Mouse (Mus musculus): ENCODE results near the gene Camkk1. TPM values are rescaled to one million over a fixed set of nuclear protein-coding genes. Genes with fewer than 3 reads are reported as not detected.

Camkk1 gene
- total and polyA plus RNA-seq, 2 experiments from 2014 or later: 0.68 to 4.9 TPM

- DNase-seq (ENCODE audit: low spot score) (no peak), ATAC-seq (ENCODE audit: insufficient read depth, low read depth) (no peak)
- TF ChIP-seq CTCF (IDR thresholded peaks at IDR 0.05; ENCODE audit: low read depth) (no peak), EP300 (IDR thresholded peaks at IDR 0.05; ENCODE audit: low read depth) (no peak)
- Histone ChIP-seq H3K27me3 (ENCODE audit: control insufficient read depth, insufficient read depth, low read length) (peaks cover 13% of the 10 kb centered on the region), H3K4me2 (ENCODE audit: low read depth, low read length) (no peak overlapping the region), H3K4me3 (ENCODE audit: low read depth, low read length) (no peak overlapping the region), H3K9ac (replicated peaks; ENCODE audit: low read depth, low read length) (no peak overlapping the region), H3K9me3 (replicated peaks; ENCODE audit: control insufficient read depth, low read length) (no peaks in the 10 kb centered on the region), H3K36me3 (replicated peaks; ENCODE audit: control insufficient read depth, insufficient read depth, low read length) (no peaks in the 10 kb centered on the region), H3K27ac (ENCODE audit: low read depth) (no peak overlapping the region), H3K4me1 (ENCODE audit: control insufficient read depth, insufficient read depth) (no peaks in the 10 kb centered on the region; the same call in 1 of the 2 replicates)
- 38% methylated on average over 3 of the region's 3 CpGs for WGBS
Measured at GRCm38 (mm10) chr11:73007113-73007512, 11.7 kb upstream of the Camkk1 start.

GRCm38 (mm10) chr11:73007698-73008481 is 10.9 kb upstream of the Camkk1 start:
- Histone ChIP-seq H3K4me1 (ENCODE audit: control insufficient read depth, insufficient read depth) (no peaks in the 10 kb centered on the region; the same call in 1 of the 2 replicates), H3K9me3 (replicated peaks; ENCODE audit: control insufficient read depth, low read length) (no peaks in the 10 kb centered on the region), H3K4me3 (ENCODE audit: low read depth, low read length) (no peak overlapping the region), H3K9ac (replicated peaks; ENCODE audit: low read depth, low read length) (no peak overlapping the region), H3K27me3 (ENCODE audit: control insufficient read depth, insufficient read depth, low read length) (peaks cover 13% of the 10 kb centered on the region), H3K36me3 (replicated peaks; ENCODE audit: control insufficient read depth, insufficient read depth, low read length) (no peaks in the 10 kb centered on the region), H3K27ac (ENCODE audit: low read depth) (no peak overlapping the region), H3K4me2 (ENCODE audit: low read depth, low read length) (no peak overlapping the region)
- DNase-seq (ENCODE audit: low spot score): no peak
- no peak for TF ChIP-seq EP300 (IDR thresholded peaks at IDR 0.05; ENCODE audit: low read depth)
- peak; percentile 79 for TF ChIP-seq CTCF (IDR thresholded peaks at IDR 0.05; ENCODE audit: low read depth)
- ATAC-seq (ENCODE audit: insufficient read depth, low read depth): peak; percentile 36; the same call in 1 of the 2 replicates
- 43% methylated on average over 11 of the region's 11 CpGs for WGBS

- Histone ChIP-seq H3K9ac (replicated peaks; ENCODE audit: low read depth, low read length) (no peak overlapping the region), H3K4me1 (ENCODE audit: control insufficient read depth, insufficient read depth) (no peaks in the 10 kb centered on the region; the same call in 1 of the 2 replicates), H3K4me2 (ENCODE audit: low read depth, low read length) (no peak overlapping the region; the same call in 1 of the 2 replicates), H3K9me3 (replicated peaks; ENCODE audit: control insufficient read depth, low read length) (no peaks in the 10 kb centered on the region), H3K27me3 (ENCODE audit: control insufficient read depth, insufficient read depth, low read length) (peaks cover 13% of the 10 kb centered on the region), H3K36me3 (replicated peaks; ENCODE audit: control insufficient read depth, insufficient read depth, low read length) (no peaks in the 10 kb centered on the region), H3K4me3 (ENCODE audit: low read depth, low read length) (no peak overlapping the region), H3K27ac (ENCODE audit: low read depth) (no peak overlapping the region)
- DNase-seq (ENCODE audit: low spot score) (no peak), ATAC-seq (ENCODE audit: insufficient read depth, low read depth) (no peak)
- 74% methylated on average over 2 of the region's 2 CpGs for WGBS
- no peak for TF ChIP-seq CTCF (IDR thresholded peaks at IDR 0.05; ENCODE audit: low read depth)
- no peak for TF ChIP-seq EP300 (IDR thresholded peaks at IDR 0.05; ENCODE audit: low read depth)
Measured at GRCm38 (mm10) chr11:73008826-73009225, 10.0 kb upstream of the Camkk1 start.

GRCm38 (mm10) chr11:73009531-73010274 is 9.1 kb upstream of the Camkk1 start:
- ATAC-seq (ENCODE audit: insufficient read depth, low read depth) (no peak), DNase-seq (ENCODE audit: low spot score) (no peak)
- no peaks in the 10 kb centered on the region for H3K9me3 ChIP-seq (replicated peaks; ENCODE audit: control insufficient read depth, low read length)
- no peak overlapping the region; the same call in 1 of the 2 replicates for H3K4me2 ChIP-seq (ENCODE audit: low read depth, low read length)
- no peak overlapping the region for H3K4me3 ChIP-seq (ENCODE audit: low read depth, low read length)
- no peaks in the 10 kb centered on the region for H3K36me3 ChIP-seq (replicated peaks; ENCODE audit: control insufficient read depth, insufficient read depth, low read length)
- WGBS: 70% methylated on average over 13 of the region's 13 CpGs
- TF ChIP-seq EP300 (IDR thresholded peaks at IDR 0.05; ENCODE audit: low read depth): no peak
- TF ChIP-seq CTCF (IDR thresholded peaks at IDR 0.05; ENCODE audit: low read depth): no peak
- peak overlapping the region; percentile 36; the same call in 1 of the 2 replicates for H3K27ac ChIP-seq (ENCODE audit: low read depth)
- H3K27me3 ChIP-seq (ENCODE audit: control insufficient read depth, insufficient read depth, low read length): peaks cover 13% of the 10 kb centered on the region
- no peaks in the 10 kb centered on the region; the same call in 1 of the 2 replicates for H3K4me1 ChIP-seq (ENCODE audit: control insufficient read depth, insufficient read depth)
- H3K9ac ChIP-seq (replicated peaks; ENCODE audit: low read depth, low read length): no peak overlapping the region

GRCm38 (mm10) chr11:73013981-73014380 is 4.8 kb upstream of the Camkk1 start:
- H3K4me1 ChIP-seq (ENCODE audit: control insufficient read depth, insufficient read depth): no peaks in the 10 kb centered on the region; the same call in none of the 2 replicates
- H3K36me3 ChIP-seq (replicated peaks; ENCODE audit: control insufficient read depth, insufficient read depth, low read length): no peaks in the 10 kb centered on the region
- DNase-seq (ENCODE audit: low spot score) (no peak), ATAC-seq (ENCODE audit: insufficient read depth, low read depth) (no peak)
- 74% methylated on average over 5 of the region's 5 CpGs for WGBS
- no peak for TF ChIP-seq EP300 (IDR thresholded peaks at IDR 0.05; ENCODE audit: low read depth)
- no peak for TF ChIP-seq CTCF (IDR thresholded peaks at IDR 0.05; ENCODE audit: low read depth)
- H3K27me3 ChIP-seq (ENCODE audit: control insufficient read depth, insufficient read depth, low read length): peaks cover 20% of the 10 kb centered on the region
- H3K9ac ChIP-seq (replicated peaks; ENCODE audit: low read depth, low read length): no peak overlapping the region; the same call in 1 of the 2 replicates
- H3K9me3 ChIP-seq (replicated peaks; ENCODE audit: control insufficient read depth, low read length): no peaks in the 10 kb centered on the region
- H3K27ac ChIP-seq (ENCODE audit: low read depth): no peak overlapping the region
- H3K4me2 ChIP-seq (ENCODE audit: low read depth, low read length): no peak overlapping the region
- no peak overlapping the region for H3K4me3 ChIP-seq (ENCODE audit: low read depth, low read length)
